Mouse (Mus musculus) heart, postnatal 0 days (tissue): ENCODE results near the gene Lin28a.

Experiments used
- CTCF ChIP-seq: IDR thresholded peaks from 2 replicates; pipeline ENCODE4 v1.5.1; 2016; ENCODE audit warnings: antibody characterized with exemption, control low read depth, low read depth
- EP300 ChIP-seq: IDR thresholded peaks from 2 replicates; pipeline ENCODE4 v1.6.1; 2016; ENCODE audit warnings: antibody characterized with exemption, low read depth

GRCm38 (mm10) chr4:134043041-134043440, 24.4 kb upstream of the Lin28a start:
- TF ChIP-seq CTCF = no peak
- no peak for TF ChIP-seq EP300
